Mouse (Mus musculus) heart, postnatal 0 days (tissue): Measurements from ENCODE around the gene Rbfox3.

Source experiments
- CTCF ChIP-seq: IDR thresholded peaks from 2 replicates; pipeline ENCODE4 v1.5.1; 2016; ENCODE audit warnings: antibody characterized with exemption, control low read depth, low read depth
- EP300 ChIP-seq: IDR thresholded peaks from 2 replicates; pipeline ENCODE4 v1.6.1; 2016; ENCODE audit warnings: antibody characterized with exemption, low read depth

- no peak for TF ChIP-seq EP300
- TF ChIP-seq CTCF: no peak
These were observed 173.6 kb downstream of the Rbfox3 start for GRCm38 (mm10) chr11:118737821-118738220.
